Mouse (Mus musculus) thymus, adult 2 months (tissue): ENCODE measurements at regions not wholly inside any gene's neighbourhood (a gene's known extent, or its start where the extent isn't known, plus 50 kb on each side); places are given as distances from the start of the nearest gene placed in this dataset.

Experiments used
- CTCF ChIP-seq: fragments of 200-500 bp; IDR thresholded peaks from 2 replicates; pipeline ENCODE4 v1.5.1; 2012; ENCODE audit warnings: mild to moderate bottlenecking, control low read depth, low read length, moderate library complexity, borderline replicate concordance; ENCODE audit not compliant: control insufficient read depth, poor library complexity, insufficient read depth; ENCODE audit errors: extremely low read depth
- POLR2A ChIP-seq: fragments of 200-500 bp; IDR thresholded peaks from 2 replicates; pipeline ENCODE4 v1.6.1; 2012; ENCODE audit warnings: mild to moderate bottlenecking, low read length, control low read depth, moderate library complexity; ENCODE audit not compliant: control insufficient read depth, poor library complexity, insufficient read depth; ENCODE audit errors: extremely low read depth

DNA sequence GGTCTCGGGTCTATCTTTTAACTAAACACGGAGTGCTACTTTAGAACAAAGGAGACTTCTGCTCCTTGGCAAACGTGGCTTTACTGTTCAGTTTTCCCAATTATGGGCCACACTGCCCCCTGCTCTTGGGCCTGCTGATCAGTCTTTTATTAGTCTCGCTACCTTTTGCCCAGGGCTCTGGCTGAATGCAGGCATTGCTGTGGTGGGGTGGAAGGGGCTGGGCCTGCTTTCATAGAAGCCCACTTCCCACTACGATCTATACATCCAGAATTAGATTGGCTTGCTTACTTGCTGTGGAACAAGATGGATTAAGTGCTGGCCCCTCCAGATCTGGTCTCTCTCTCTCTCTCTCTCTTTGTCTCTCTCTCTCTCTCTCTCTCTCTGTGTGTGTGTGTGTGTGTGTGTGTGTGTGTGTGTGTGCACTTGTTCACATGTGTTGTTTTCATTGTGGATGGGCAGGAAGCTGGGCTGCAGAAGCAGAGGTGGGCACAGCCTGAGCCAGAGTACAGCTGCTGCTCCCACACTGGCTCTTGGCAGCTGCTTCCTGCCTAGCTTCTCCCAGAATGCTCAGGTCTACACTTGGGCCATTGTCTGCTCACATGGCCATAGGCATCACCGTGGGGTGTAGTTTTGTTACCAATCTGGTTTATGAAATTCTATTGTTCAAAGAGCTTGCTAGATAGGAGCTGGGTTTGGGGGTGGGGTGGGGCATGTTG is 241.8 kb upstream of the Gm10131 start:
- TF ChIP-seq CTCF (no peak), POLR2A (no peak)
